Mouse (Mus musculus): ENCODE results near the gene Kcnip1. TPM values are rescaled to one million over a fixed set of nuclear protein-coding genes. Genes with fewer than 3 reads are reported as not detected.
A peak's percentile ranks its signal among the peaks of the same experiment; 100 is the strongest.

Kcnip1 gene
- polyA plus RNA-seq, 1 experiment from 2014 or later: 0.54 TPM

- no peak for ATAC-seq (ENCODE audit: insufficient number of reproducible peaks, low FRiP score)
- Histone ChIP-seq H3K36me3 (no peaks in the 10 kb centered on the region), H3K27ac (ENCODE audit: poor library complexity, severe bottlenecking) (no peak overlapping the region), H3K4me2 (no peak overlapping the region), H3K27me3 (replicated peaks) (no peaks in the 10 kb centered on the region), H3K4me3 (no peak overlapping the region), H3K9ac (no peak overlapping the region), H3K4me1 (replicated peaks) (peaks cover 24% of the 10 kb centered on the region), H3K9me3 (replicated peaks) (no peaks in the 10 kb centered on the region)
- 76% methylated on average over 2 of the region's 2 CpGs for WGBS
Observed at GRCm38 (mm10) chr11:33870246-33870645, 122.7 kb downstream of the Kcnip1 start.

- no peaks in the 10 kb centered on the region for H3K36me3 ChIP-seq
- H3K9ac ChIP-seq: no peak overlapping the region
- no peak overlapping the region for H3K4me3 ChIP-seq
- H3K4me1 ChIP-seq (replicated peaks): peaks cover 24% of the 10 kb centered on the region
- ATAC-seq (ENCODE audit: insufficient number of reproducible peaks, low FRiP score): no peak
- no peaks in the 10 kb centered on the region for H3K27me3 ChIP-seq (replicated peaks)
- 49% methylated on average over 3 of the region's 3 CpGs for WGBS
- H3K4me2 ChIP-seq: no peak overlapping the region
- no peak overlapping the region for H3K27ac ChIP-seq (ENCODE audit: poor library complexity, severe bottlenecking)
- no peaks in the 10 kb centered on the region for H3K9me3 ChIP-seq (replicated peaks)
Observed at GRCm38 (mm10) chr11:33869559-33869958, 123.4 kb downstream of the Kcnip1 start.

GRCm38 (mm10) chr11:33866775-33867174 is 126.2 kb downstream of the Kcnip1 start:
- no peak for ATAC-seq (ENCODE audit: insufficient number of reproducible peaks, low FRiP score)

GRCm38 (mm10) chr11:33864245-33864644 is 128.7 kb downstream of the Kcnip1 start:
- H3K9me3 ChIP-seq (replicated peaks): peaks cover 3% of the 10 kb centered on the region; the same call in 1 of the 2 replicates
- H3K27ac ChIP-seq (ENCODE audit: poor library complexity, severe bottlenecking): no peak overlapping the region
- WGBS: 87% methylated on average over 4 of the region's 4 CpGs
- no peaks in the 10 kb centered on the region for H3K27me3 ChIP-seq (replicated peaks)
- no peaks in the 10 kb centered on the region for H3K36me3 ChIP-seq
- H3K4me2 ChIP-seq: no peak overlapping the region
- no peak for ATAC-seq (ENCODE audit: insufficient number of reproducible peaks, low FRiP score)
- H3K9ac ChIP-seq: no peak overlapping the region
- peaks cover 8% of the 10 kb centered on the region; the same call in 1 of the 2 replicates for H3K4me1 ChIP-seq (replicated peaks)
- H3K4me3 ChIP-seq: no peak overlapping the region

More at GRCm38 (mm10) chr11:33866775-33867174, 126.2 kb downstream of the Kcnip1 start:
- Histone ChIP-seq H3K9ac (no peak overlapping the region), H3K4me1 (replicated peaks) (peaks cover 7% of the 10 kb centered on the region), H3K4me2 (no peak overlapping the region), H3K4me3 (no peak overlapping the region), H3K27me3 (replicated peaks) (no peaks in the 10 kb centered on the region), H3K27ac (ENCODE audit: poor library complexity, severe bottlenecking) (no peak overlapping the region), H3K36me3 (no peaks in the 10 kb centered on the region), H3K9me3 (replicated peaks) (peaks cover 3% of the 10 kb centered on the region; the same call in 1 of the 2 replicates)
- 70% methylated on average over 6 of the region's 6 CpGs for WGBS

- no peak overlapping the region for H3K9ac ChIP-seq
- peaks cover 3% of the 10 kb centered on the region; the same call in 1 of the 2 replicates for H3K9me3 ChIP-seq (replicated peaks)
- peaks cover 8% of the 10 kb centered on the region; the same call in 1 of the 2 replicates for H3K4me1 ChIP-seq (replicated peaks)
- ATAC-seq (ENCODE audit: insufficient number of reproducible peaks, low FRiP score): peak; percentile 23; the same call in 1 of the 2 replicates
- H3K36me3 ChIP-seq: no peaks in the 10 kb centered on the region
- H3K4me2 ChIP-seq: no peak overlapping the region
- H3K4me3 ChIP-seq: no peak overlapping the region
- H3K27ac ChIP-seq (ENCODE audit: poor library complexity, severe bottlenecking): peak overlapping the region; percentile 67
- H3K27me3 ChIP-seq (replicated peaks): 0 out of 2 replicates have a peak, but pooled peaks cover 5% of the 10 kb centered on the region
Observed at GRCm38 (mm10) chr11:33861823-33862222, 131.1 kb downstream of the Kcnip1 start.

GRCm38 (mm10) chr11:33860905-33861582 is 131.9 kb downstream of the Kcnip1 start:
- H3K9me3 ChIP-seq (replicated peaks): peaks cover 3% of the 10 kb centered on the region; the same call in 1 of the 2 replicates
- no peak overlapping the region for H3K4me2 ChIP-seq
- H3K9ac ChIP-seq: no peak overlapping the region
- H3K36me3 ChIP-seq: no peaks in the 10 kb centered on the region
- peaks cover 8% of the 10 kb centered on the region; the same call in 1 of the 2 replicates for H3K4me1 ChIP-seq (replicated peaks)
- H3K4me3 ChIP-seq: no peak overlapping the region
- peak overlapping the region; percentile 77 for H3K27ac ChIP-seq (ENCODE audit: poor library complexity, severe bottlenecking)
- H3K27me3 ChIP-seq (replicated peaks): 0 out of 2 replicates have a peak, but pooled peaks cover 5% of the 10 kb centered on the region
- peak; percentile 72; the same call in 1 of the 2 replicates for ATAC-seq (ENCODE audit: insufficient number of reproducible peaks, low FRiP score)
- WGBS: 69% methylated on average over 4 of the region's 4 CpGs

GRCm38 (mm10) chr11:33849614-33850013 is 143.3 kb downstream of the Kcnip1 start:
- no peak overlapping the region for H3K4me2 ChIP-seq
- WGBS: 52% methylated on average over 11 of the region's 11 CpGs
- peak; percentile 51; the same call in 1 of the 2 replicates for ATAC-seq (ENCODE audit: insufficient number of reproducible peaks, low FRiP score)
- no peaks in the 10 kb centered on the region for H3K36me3 ChIP-seq
- peaks cover 16% of the 10 kb centered on the region for H3K4me1 ChIP-seq (replicated peaks)
- no peak overlapping the region for H3K4me3 ChIP-seq
- no peaks in the 10 kb centered on the region for H3K9me3 ChIP-seq (replicated peaks)
- H3K27ac ChIP-seq (ENCODE audit: poor library complexity, severe bottlenecking): no peak overlapping the region
- peaks cover 47% of the 10 kb centered on the region for H3K27me3 ChIP-seq (replicated peaks)
- no peak overlapping the region for H3K9ac ChIP-seq

- WGBS: 95% methylated on average over 3 of the region's 3 CpGs
- peaks cover 57% of the 10 kb centered on the region for H3K27me3 ChIP-seq (replicated peaks)
Observed at GRCm38 (mm10) chr11:33848685-33849084, 144.3 kb downstream of the Kcnip1 start.

GRCm38 (mm10) chr11:33845931-33846330 is 147.0 kb downstream of the Kcnip1 start:
- Histone ChIP-seq H3K27ac (ENCODE audit: poor library complexity, severe bottlenecking) (no peak overlapping the region), H3K36me3 (no peaks in the 10 kb centered on the region), H3K9ac (no peak overlapping the region), H3K4me2 (no peak overlapping the region), H3K27me3 (replicated peaks) (peaks cover 84% of the 10 kb centered on the region), H3K4me1 (replicated peaks) (peaks cover 24% of the 10 kb centered on the region), H3K9me3 (replicated peaks) (no peaks in the 10 kb centered on the region), H3K4me3 (no peak overlapping the region)
- WGBS: 50% methylated on average over 5 of the region's 5 CpGs
- ATAC-seq (ENCODE audit: insufficient number of reproducible peaks, low FRiP score): no peak

More at GRCm38 (mm10) chr11:33848685-33849084, 144.3 kb downstream of the Kcnip1 start:
- H3K36me3 ChIP-seq: no peaks in the 10 kb centered on the region
- no peak overlapping the region for H3K9ac ChIP-seq
- H3K4me1 ChIP-seq (replicated peaks): peaks cover 16% of the 10 kb centered on the region
- no peaks in the 10 kb centered on the region for H3K9me3 ChIP-seq (replicated peaks)
- H3K27ac ChIP-seq (ENCODE audit: poor library complexity, severe bottlenecking): no peak overlapping the region
- H3K4me3 ChIP-seq: no peak overlapping the region
- ATAC-seq (ENCODE audit: insufficient number of reproducible peaks, low FRiP score): no peak
- H3K4me2 ChIP-seq: no peak overlapping the region

GRCm38 (mm10) chr11:33843294-33843864 is 149.6 kb downstream of the Kcnip1 start:
- Histone ChIP-seq H3K27me3 (replicated peaks) (peaks cover 78% of the 10 kb centered on the region), H3K36me3 (no peaks in the 10 kb centered on the region), H3K9me3 (replicated peaks) (no peaks in the 10 kb centered on the region), H3K4me2 (peak overlapping the region; percentile 91), H3K9ac (peak overlapping the region; percentile 58), H3K27ac (ENCODE audit: poor library complexity, severe bottlenecking) (no peak overlapping the region), H3K4me3 (peak overlapping the region; percentile 50), H3K4me1 (replicated peaks) (peaks cover 8% of the 10 kb centered on the region)
- peak; percentile 36; the same call in 1 of the 2 replicates for ATAC-seq (ENCODE audit: insufficient number of reproducible peaks, low FRiP score)
- 2% methylated on average over 51 of the region's 52 CpGs for WGBS

- peaks cover 8% of the 10 kb centered on the region for H3K4me1 ChIP-seq (replicated peaks)
- 86% methylated on average over 3 of the region's 3 CpGs for WGBS
- H3K9me3 ChIP-seq (replicated peaks): no peaks in the 10 kb centered on the region
- H3K27me3 ChIP-seq (replicated peaks): peaks cover 35% of the 10 kb centered on the region
- H3K36me3 ChIP-seq: no peaks in the 10 kb centered on the region
- no peak overlapping the region for H3K27ac ChIP-seq (ENCODE audit: poor library complexity, severe bottlenecking)
- H3K9ac ChIP-seq: no peak overlapping the region
- no peak overlapping the region for H3K4me2 ChIP-seq
- no peak for ATAC-seq (ENCODE audit: insufficient number of reproducible peaks, low FRiP score)
- no peak overlapping the region for H3K4me3 ChIP-seq
Observed at GRCm38 (mm10) chr11:33839049-33839448, 153.9 kb downstream of the Kcnip1 start.

Measured in heart, embryonic 12.5 days (tissue).